Mouse (Mus musculus) liver, embryonic 11.5 days (tissue): Measurements from ENCODE around the gene Cdk8. TPM values are rescaled to one million over a fixed set of nuclear protein-coding genes. Genes with fewer than 3 reads are reported as not detected.

Experiments
- ATAC-seq: fragments of 200-750 bp; cut with Nextera tagmentation; replicated peaks from 2 replicates; pipeline ENCODE4 v1.8.0; 2017; ENCODE audit warnings: moderate number of reproducible peaks, mild to moderate bottlenecking, moderate TSS enrichment, moderate library complexity; ENCODE audit not compliant: low FRiP score
- DNase-seq: peaks from one replicate; pipeline ENCODE4 v3.0.0-alpha.2; 2017; ENCODE audit warnings: low spot score
- H3K27ac ChIP-seq: fragments of 300-500 bp; sonication (generic); 2 replicates; pipeline ENCODE4 v1.5.1; 2014; ENCODE audit warnings: mild to moderate bottlenecking, low read depth, low read length, control low read depth
- H3K27me3 ChIP-seq: fragments of 300-500 bp; sonication (generic); replicated peaks from 2 replicates; pipeline ENCODE4 v1.6.1; 2014; ENCODE audit warnings: low read length, mixed read lengths; ENCODE audit not compliant: control insufficient read depth, insufficient read depth
- H3K36me3 ChIP-seq: fragments of 300-500 bp; sonication (generic); 2 replicates; pipeline ENCODE4 v1.6.1; 2014; ENCODE audit warnings: mild to moderate bottlenecking, low read length, moderate library complexity, mixed read lengths; ENCODE audit not compliant: control insufficient read depth, insufficient read depth
- H3K4me1 ChIP-seq: fragments of 300-500 bp; sonication (generic); replicated peaks from 2 replicates; pipeline ENCODE4 v1.6.1; 2014; ENCODE audit warnings: low read length, mixed read lengths; ENCODE audit not compliant: control insufficient read depth, insufficient read depth
- H3K4me2 ChIP-seq: fragments of 300-500 bp; sonication (generic); 2 replicates; pipeline ENCODE4 v1.6.1; 2014; ENCODE audit warnings: mild to moderate bottlenecking, control low read depth, moderate library complexity
- H3K4me3 ChIP-seq: fragments of 300-500 bp; sonication (generic); 2 replicates; pipeline ENCODE4 v1.5.1; 2014; ENCODE audit warnings: low read depth, low read length, control low read depth
- H3K9ac ChIP-seq: fragments of 300-500 bp; sonication (generic); 2 replicates; pipeline ENCODE4 v1.6.1; 2014; ENCODE audit warnings: low read depth, low read length, control low read depth
- H3K9me3 ChIP-seq: fragments of 300-500 bp; sonication (generic); 2 replicates; pipeline ENCODE4 v1.6.1; 2016; ENCODE audit warnings: low read length, inconsistent platforms, mixed read lengths; ENCODE audit not compliant: control insufficient read depth
- WGBS: fragments of 180-500 bp; shearing (Covaris S2); extraction: QIAGEN DNeasy Blood & Tissue Kit; methylation state at CpG from one replicate; pipeline ENCODE4 v1.1.7; 2014; 5-methylcytosine and 5-hydroxymethylcytosine counted together
- polyA plus RNA-seq: library from polyadenylated mRNA; unstranded; fragments of >200 nt; fragmentation: Nextera tagmentation; extraction: Ambion mirVana; gene quantifications from 2 replicates; pipeline ENCODE4 v1.2.1, GENCODE M21; 2014

The Cdk8 gene
- polyA plus RNA-seq, 1 experiment from 2014 or later = 34.3 TPM

GRCm38 (mm10) chr5:146291560-146291959 lies 60.5 kb downstream of the Cdk8 start:
- Histone ChIP-seq H3K27me3 (no peaks in the 10 kb centered on the region), H3K36me3 (peaks cover 22% of the 10 kb centered on the region), H3K9ac (no peak overlapping the region), H3K27ac (no peak overlapping the region), H3K9me3 (no peaks in the 10 kb centered on the region), H3K4me3 (no peak overlapping the region), H3K4me1 (peaks cover 5% of the 10 kb centered on the region), H3K4me2 (no peak overlapping the region)
- DNase-seq (no peak), ATAC-seq (no peak)
- WGBS = 90% methylated on average over 5 of the region's 5 CpGs

DNA sequence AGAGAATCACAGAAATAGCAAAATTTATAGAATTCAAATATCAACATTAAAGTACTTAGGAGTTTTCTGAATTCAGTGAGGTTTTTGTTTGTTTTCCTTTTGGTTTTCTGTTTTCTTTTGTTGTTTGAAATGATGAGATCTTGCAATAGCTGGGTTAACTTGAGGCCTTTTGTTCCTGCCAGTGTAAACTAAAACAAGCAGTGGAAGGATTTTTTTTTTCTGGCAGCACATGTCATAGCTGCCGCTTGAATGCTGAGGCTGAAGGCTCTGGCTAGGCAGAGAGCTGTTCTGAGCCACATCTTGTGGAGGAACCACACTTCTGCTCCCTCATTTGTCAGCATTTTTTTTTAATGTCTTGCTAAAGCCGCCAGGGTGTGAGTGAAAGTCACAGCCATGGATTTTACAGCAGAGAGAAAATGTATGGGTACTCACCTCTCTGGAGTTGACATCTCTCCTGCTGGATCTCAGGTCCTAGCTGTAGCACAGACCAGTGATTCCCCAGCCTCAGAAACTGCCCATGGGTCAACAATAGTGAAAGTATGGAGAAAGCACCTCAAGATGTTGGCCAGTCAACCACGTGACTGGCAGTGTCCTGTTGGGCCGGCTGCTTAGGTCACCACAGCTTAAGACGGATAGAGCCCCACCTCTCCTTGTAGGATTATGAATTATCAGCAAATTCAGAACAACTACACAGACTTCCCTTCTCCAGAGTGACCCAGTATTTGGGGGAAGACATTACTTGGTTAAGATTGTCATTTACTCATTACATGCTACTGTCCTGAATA lies 62.1 kb downstream of the Cdk8 start:
- WGBS = 89% methylated on average over 5 of the region's 5 CpGs
- H3K4me3 ChIP-seq = no peak overlapping the region
- no peaks in the 10 kb centered on the region for H3K27me3 ChIP-seq
- peak overlapping the region; percentile 15; the same call in 1 of the 2 replicates for H3K27ac ChIP-seq
- H3K4me2 ChIP-seq = no peak overlapping the region
- peaks cover 21% of the 10 kb centered on the region for H3K36me3 ChIP-seq
- H3K9me3 ChIP-seq = no peaks in the 10 kb centered on the region
- no peak overlapping the region for H3K9ac ChIP-seq
- no peak for DNase-seq
- H3K4me1 ChIP-seq = peaks cover 5% of the 10 kb centered on the region
- no peak for ATAC-seq

- Histone ChIP-seq H3K36me3 (peaks cover 16% of the 10 kb centered on the region), H3K4me1 (peaks cover 5% of the 10 kb centered on the region), H3K9me3 (no peaks in the 10 kb centered on the region), H3K4me2 (no peak overlapping the region), H3K4me3 (no peak overlapping the region), H3K27ac (peak overlapping the region; percentile 15; the same call in 1 of the 2 replicates), H3K27me3 (no peaks in the 10 kb centered on the region), H3K9ac (no peak overlapping the region)
- no peak for DNase-seq
- 75% methylated on average over 11 of the region's 11 CpGs for WGBS
- ATAC-seq = no peak
Measured at GRCm38 (mm10) chr5:146293919-146294700, 63.1 kb downstream of the Cdk8 start.

DNA sequence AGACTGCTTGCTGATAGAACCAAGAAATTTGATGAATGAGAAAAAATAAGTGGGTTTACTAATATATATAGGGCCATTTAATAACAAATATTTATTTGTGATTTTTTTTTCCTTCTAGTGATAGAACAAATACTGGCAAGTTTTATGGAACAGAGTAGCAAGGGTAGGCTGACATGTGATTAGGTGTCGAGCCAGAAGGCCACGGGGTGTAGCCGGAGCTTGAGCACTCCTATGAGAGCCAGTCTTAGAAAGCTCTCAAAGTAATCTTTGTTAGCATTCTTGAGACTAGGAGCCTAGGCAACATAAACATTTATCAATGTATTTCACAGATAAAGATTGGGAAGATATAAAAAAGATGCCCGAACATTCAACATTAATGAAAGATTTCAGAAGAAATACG lies 63.8 kb downstream of the Cdk8 start:
- Histone ChIP-seq H3K36me3 (peaks cover 13% of the 10 kb centered on the region), H3K4me1 (peaks cover 5% of the 10 kb centered on the region), H3K9me3 (no peaks in the 10 kb centered on the region), H3K4me2 (no peak overlapping the region), H3K4me3 (no peak overlapping the region), H3K9ac (no peak overlapping the region), H3K27me3 (no peaks in the 10 kb centered on the region), H3K27ac (no peak overlapping the region)
- DNase-seq (no peak), ATAC-seq (no peak)
- WGBS = 92% methylated on average over 5 of the region's 5 CpGs

DNA sequence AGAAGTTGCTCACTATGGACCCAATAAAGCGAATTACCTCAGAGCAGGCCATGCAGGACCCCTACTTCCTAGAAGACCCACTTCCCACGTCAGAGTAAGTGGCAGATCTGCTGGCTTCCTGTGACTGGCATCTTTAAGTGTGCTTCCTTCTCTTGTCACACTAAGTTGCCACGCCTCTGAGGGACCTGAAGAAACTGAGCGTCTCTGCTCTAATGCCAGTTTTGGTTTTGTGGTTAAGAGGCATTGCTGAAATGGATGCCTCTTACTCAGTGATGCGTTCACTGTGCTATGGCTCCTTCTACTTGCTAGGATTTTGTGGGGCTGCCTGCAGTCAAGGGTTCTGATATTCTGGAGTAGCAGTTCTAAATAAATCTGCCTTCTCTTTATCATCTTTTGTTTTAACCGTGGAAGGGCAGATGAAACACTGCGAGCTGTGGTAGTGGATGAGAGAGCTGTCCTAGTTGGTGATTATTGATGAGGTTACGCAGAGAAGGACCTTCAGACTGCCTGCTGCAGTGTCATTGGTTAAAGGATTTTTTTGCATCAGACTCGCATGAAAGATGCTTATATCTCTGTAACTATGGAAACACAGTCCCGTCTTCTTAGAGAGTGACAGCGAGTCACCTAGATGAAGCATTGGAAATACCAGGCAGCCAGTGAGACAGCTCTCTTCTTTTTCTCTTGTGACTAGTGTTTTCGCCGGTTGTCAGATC lies 67.9 kb downstream of the Cdk8 start:
- ATAC-seq (no peak), DNase-seq (no peak)
- no peaks in the 10 kb centered on the region for H3K9me3 ChIP-seq
- H3K4me1 ChIP-seq = no peaks in the 10 kb centered on the region
- no peak overlapping the region for H3K4me2 ChIP-seq
- peaks cover 19% of the 10 kb centered on the region for H3K36me3 ChIP-seq
- H3K4me3 ChIP-seq = no peak overlapping the region
- H3K9ac ChIP-seq = no peak overlapping the region
- WGBS = 88% methylated on average over 13 of the region's 13 CpGs
- no peaks in the 10 kb centered on the region for H3K27me3 ChIP-seq
- no peak overlapping the region for H3K27ac ChIP-seq

- 92% methylated on average over 8 of the region's 8 CpGs for WGBS
- H3K4me2 ChIP-seq = no peak overlapping the region
- peaks cover 19% of the 10 kb centered on the region for H3K36me3 ChIP-seq
- no peak overlapping the region for H3K4me3 ChIP-seq
- H3K9me3 ChIP-seq = no peaks in the 10 kb centered on the region
- H3K9ac ChIP-seq = no peak overlapping the region
- DNase-seq (no peak), ATAC-seq (no peak)
- H3K4me1 ChIP-seq = no peaks in the 10 kb centered on the region
- H3K27me3 ChIP-seq = no peaks in the 10 kb centered on the region
- no peak overlapping the region for H3K27ac ChIP-seq
Measured at GRCm38 (mm10) chr5:146299520-146299870, 68.5 kb downstream of the Cdk8 start.

GRCm38 (mm10) chr5:146303470-146303869 lies 72.4 kb downstream of the Cdk8 start:
- Histone ChIP-seq H3K9me3 (no peaks in the 10 kb centered on the region), H3K27ac (no peak overlapping the region), H3K4me1 (peaks cover 16% of the 10 kb centered on the region), H3K27me3 (no peaks in the 10 kb centered on the region), H3K36me3 (peaks cover 11% of the 10 kb centered on the region; the same call in 1 of the 2 replicates), H3K9ac (no peak overlapping the region), H3K4me2 (no peak overlapping the region), H3K4me3 (no peak overlapping the region)
- no peak for DNase-seq
- peak; percentile 14; the same call in 1 of the 2 replicates for ATAC-seq
- WGBS = 76% methylated on average over 5 of the region's 5 CpGs

GRCm38 (mm10) chr5:146307046-146307743 lies 76.2 kb downstream of the Cdk8 start:
- Histone ChIP-seq H3K4me1 (peaks cover 16% of the 10 kb centered on the region), H3K4me3 (no peak overlapping the region), H3K4me2 (peak overlapping the region; percentile 18; the same call in 1 of the 2 replicates), H3K9ac (no peak overlapping the region), H3K27ac (peak overlapping the region; percentile 93), H3K9me3 (peaks cover 3% of the 10 kb centered on the region; the same call in 1 of the 2 replicates), H3K36me3 (0 out of 2 replicates have a peak, but pooled peaks cover 2% of the 10 kb centered on the region), H3K27me3 (no peaks in the 10 kb centered on the region)
- ATAC-seq (peak; percentile 68), DNase-seq (no peak)
- WGBS = 64% methylated on average over 8 of the region's 8 CpGs
